Mouse (Mus musculus): ENCODE results near the gene Tecpr1. TPM values are rescaled to one million over a fixed set of nuclear protein-coding genes. Genes with fewer than 3 reads are reported as not detected.
A peak's percentile ranks its signal among the peaks of the same experiment; 100 is the strongest.

The Tecpr1 gene
- polyA plus RNA-seq, 1 experiment from 2014 or later, result 46.3 TPM

- Histone ChIP-seq H3K4me3 (no peak overlapping the region), H3K9me3 (no peaks in the 10 kb centered on the region), H3K27ac (replicated peaks) (no peak overlapping the region), H3K4me1 (peaks cover 7% of the 10 kb centered on the region), H3K9ac (replicated peaks) (no peak overlapping the region), H3K27me3 (no peaks in the 10 kb centered on the region), H3K4me2 (replicated peaks) (no peak overlapping the region), H3K36me3 (peaks cover 21% of the 10 kb centered on the region)
- ATAC-seq (replicated peaks), result 0 out of 2 replicates have a peak, but pooled peaks have one; percentile 46
- 22% methylated on average over 7 of the region's 7 CpGs for whole genome bisulfite sequencing
Measured at GRCm38 (mm10) chr5:144154528-144154927, 68.9 kb downstream of the Tecpr1 start.

GRCm38 (mm10) chr5:144151270-144151669, 72.1 kb downstream of the Tecpr1 start:
- no peak overlapping the region for H3K9ac ChIP-seq (replicated peaks)
- H3K36me3 ChIP-seq, result peaks cover 31% of the 10 kb centered on the region
- H3K9me3 ChIP-seq, result no peaks in the 10 kb centered on the region
- H3K4me3 ChIP-seq, result no peak overlapping the region
- 92% methylated on average over 4 of the region's 4 CpGs for WGBS
- no peak overlapping the region for H3K4me2 ChIP-seq (replicated peaks)
- H3K27ac ChIP-seq (replicated peaks), result no peak overlapping the region
- no peak for ATAC-seq (replicated peaks)
- no peaks in the 10 kb centered on the region for H3K4me1 ChIP-seq
- H3K27me3 ChIP-seq, result no peaks in the 10 kb centered on the region

GRCm38 (mm10) chr5:144149530-144149929, 73.9 kb downstream of the Tecpr1 start:
- no peaks in the 10 kb centered on the region for H3K9me3 ChIP-seq
- WGBS, result 93% methylated on average over 4 of the region's 4 CpGs
- peaks cover 39% of the 10 kb centered on the region for H3K36me3 ChIP-seq
- H3K27me3 ChIP-seq, result no peaks in the 10 kb centered on the region
- no peak overlapping the region for H3K9ac ChIP-seq (replicated peaks)
- no peak for ATAC-seq (replicated peaks)
- no peaks in the 10 kb centered on the region for H3K4me1 ChIP-seq
- H3K4me3 ChIP-seq, result no peak overlapping the region
- no peak overlapping the region for H3K27ac ChIP-seq (replicated peaks)
- H3K4me2 ChIP-seq (replicated peaks), result no peak overlapping the region

- no peaks in the 10 kb centered on the region for H3K4me1 ChIP-seq
- H3K36me3 ChIP-seq, result peaks cover 45% of the 10 kb centered on the region
- H3K4me2 ChIP-seq (replicated peaks), result no peak overlapping the region
- no peak for ATAC-seq (replicated peaks)
- no peak overlapping the region for H3K4me3 ChIP-seq
- no peaks in the 10 kb centered on the region for H3K27me3 ChIP-seq
- no peak overlapping the region for H3K27ac ChIP-seq (replicated peaks)
- H3K9ac ChIP-seq (replicated peaks), result no peak overlapping the region
- H3K9me3 ChIP-seq, result no peaks in the 10 kb centered on the region
Measured at GRCm38 (mm10) chr5:144146898-144147297, 76.5 kb downstream of the Tecpr1 start.

Other genes with a start within 250 kb of the Tecpr1 start
- gene Ccz1, start 208.7 kb downstream of the Tecpr1 start, polyA plus RNA-seq (2015; fragmentation: Nextera tagmentation; extraction: Ambion mirVana), result 90.9 and 94.3 TPM in 2 replicates
- gene Ocm, start 196.9 kb downstream of the Tecpr1 start, polyA plus RNA-seq (2015; fragmentation: Nextera tagmentation; extraction: Ambion mirVana), result not detected in 2 replicates
- gene Lmtk2, start 123.2 kb downstream of the Tecpr1 start, polyA plus RNA-seq (2015; fragmentation: Nextera tagmentation; extraction: Ambion mirVana), result 8.4 and 9.1 TPM in 2 replicates
- 0.05 and 0.14 TPM in 2 replicates for gene Bhlha15, start 33.3 kb downstream of the Tecpr1 start, polyA plus RNA-seq (2015; fragmentation: Nextera tagmentation; extraction: Ambion mirVana)
- gene Bri3, start 20.8 kb upstream of the Tecpr1 start, polyA plus RNA-seq (2015; fragmentation: Nextera tagmentation; extraction: Ambion mirVana), result 111 and 115 TPM in 2 replicates
- 1.3 and 1.7 TPM in 2 replicates for gene Baiap2l1, start 134.5 kb upstream of the Tecpr1 start, polyA plus RNA-seq (2015; fragmentation: Nextera tagmentation; extraction: Ambion mirVana)

Measured in forebrain, embryonic 15.5 days (tissue).